Mouse (Mus musculus): ENCODE measurements around the gene Mtmr11. TPM values are rescaled to one million over a fixed set of nuclear protein-coding genes. Genes with fewer than 3 reads are reported as not detected.

The Mtmr11 gene
- polyA plus RNA-seq, 1 experiment from 2014 or later: 11.6 TPM

- Histone ChIP-seq H3K4me2 (replicated peaks) (peak within 1 kb of the TSS; percentile 89), H3K27ac (peak within 1 kb of the TSS; percentile 96), H3K4me3 (replicated peaks; ENCODE audit: low read length) (peak within 1 kb of the TSS; percentile 54), H3K9me3 (ENCODE audit: control insufficient read depth, low read length) (no peaks in the 10 kb centered on the region), H3K36me3 (replicated peaks; ENCODE audit: control insufficient read depth, insufficient read depth) (no peaks in the 10 kb centered on the region), H3K27me3 (ENCODE audit: control insufficient read depth, insufficient read depth, low read length) (no peaks in the 10 kb centered on the region), H3K9ac (peak within 1 kb of the TSS; percentile 78), H3K4me1 (replicated peaks; ENCODE audit: control insufficient read depth, insufficient read depth, low read length) (peaks cover 29% of the 10 kb centered on the region)
- ATAC-seq (ENCODE audit: low FRiP score) (peak; percentile 81), DNase-seq (ENCODE audit: low spot score) (peak; percentile 80)
- under 1% methylated on average over 43 of the region's 43 CpGs for WGBS
Observed at GRCm38 (mm10) chr3:96220765-96221639, 59.2 kb downstream of the Mtmr11 start, which contains the start of the genes Hist2h2ac and Hist2h2be. Gene Hist2h2ac (minus strand): TSS chr3:96220880. Gene Hist2h2be (plus strand): TSS chr3:96221119.

Small RNA genes within 50 kb of the gene (microRNA-seq; reads per million reads assigned to microRNA genes)
- not detected for gene Gm44492

Other genes starting within 250 kb of the Mtmr11 start
- 37.1 and 37.5 TPM in 2 replicates for gene Anp32e, start 232.8 kb upstream of the Mtmr11 start, polyA plus RNA-seq (2014; fragmentation: Nextera tagmentation; extraction: Ambion mirVana)
- 47.1 and 49.0 TPM in 2 replicates for gene Plekho1, start 166.0 kb upstream of the Mtmr11 start, polyA plus RNA-seq (2014; fragmentation: Nextera tagmentation; extraction: Ambion mirVana)
- 44.8 and 46.8 TPM in 2 replicates for gene Vps45, start 103.5 kb upstream of the Mtmr11 start, polyA plus RNA-seq (2014; fragmentation: Nextera tagmentation; extraction: Ambion mirVana)
- 7.1 and 7.9 TPM in 2 replicates for gene Otud7b, start 57.5 kb upstream of the Mtmr11 start, polyA plus RNA-seq (2014; fragmentation: Nextera tagmentation; extraction: Ambion mirVana)
- gene Sf3b4, start 10.3 kb downstream of the Mtmr11 start, polyA plus RNA-seq (2014; fragmentation: Nextera tagmentation; extraction: Ambion mirVana): 135 and 151 TPM in 2 replicates
- 95.7 and 111 TPM in 2 replicates for gene Sv2a, start 19.1 kb downstream of the Mtmr11 start, polyA plus RNA-seq (2014; fragmentation: Nextera tagmentation; extraction: Ambion mirVana)
- gene Bola1, start 57.7 kb downstream of the Mtmr11 start, polyA plus RNA-seq (2014; fragmentation: Nextera tagmentation; extraction: Ambion mirVana): 57.0 and 72.4 TPM in 2 replicates
- 0.55 TPM in 1 of 2 replicates, not detected in the other for gene Hist2h2ab, start 57.9 kb downstream of the Mtmr11 start, polyA plus RNA-seq (2014; fragmentation: Nextera tagmentation; extraction: Ambion mirVana)
- 1.9 and 2.3 TPM in 2 replicates for gene Hist2h2ac, start 58.9 kb downstream of the Mtmr11 start, polyA plus RNA-seq (2014; fragmentation: Nextera tagmentation; extraction: Ambion mirVana)
- gene Hist2h2be, start 59.1 kb downstream of the Mtmr11 start, polyA plus RNA-seq (2014; fragmentation: Nextera tagmentation; extraction: Ambion mirVana): 4.7 and 5.0 TPM in 2 replicates
- 1.2 and 1.7 TPM in 2 replicates for gene Hist2h3c2, start 77.1 kb downstream of the Mtmr11 start, polyA plus RNA-seq (2014; fragmentation: Nextera tagmentation; extraction: Ambion mirVana)
- gene Hist2h2aa2, start 78.3 kb downstream of the Mtmr11 start, polyA plus RNA-seq (2014; fragmentation: Nextera tagmentation; extraction: Ambion mirVana): 32.2 and 46.8 TPM in 2 replicates
- 12.0 and 16.6 TPM in 2 replicates for gene Hist2h2aa1, start 83.5 kb downstream of the Mtmr11 start, polyA plus RNA-seq (2014; fragmentation: Nextera tagmentation; extraction: Ambion mirVana)
- gene Hist2h3c1, start 84.7 kb downstream of the Mtmr11 start, polyA plus RNA-seq (2014; fragmentation: Nextera tagmentation; extraction: Ambion mirVana): 0.18 and 1.6 TPM in 2 replicates
- gene Hist2h4, start 101.3 kb downstream of the Mtmr11 start, polyA plus RNA-seq (2014; fragmentation: Nextera tagmentation; extraction: Ambion mirVana): 2.9 and 6.0 TPM in 2 replicates
- 11.2 and 12.3 TPM in 2 replicates for gene Hist2h3b, start 106.7 kb downstream of the Mtmr11 start, polyA plus RNA-seq (2014; fragmentation: Nextera tagmentation; extraction: Ambion mirVana)
- gene Hist2h2bb, start 107.7 kb downstream of the Mtmr11 start, polyA plus RNA-seq (2014; fragmentation: Nextera tagmentation; extraction: Ambion mirVana): 4.1 and 4.7 TPM in 2 replicates
- gene Fcgr1, start 132.0 kb downstream of the Mtmr11 start, polyA plus RNA-seq (2014; fragmentation: Nextera tagmentation; extraction: Ambion mirVana): 1.8 and 3.1 TPM in 2 replicates